19 mouse cellular contexts compared by ENCODE assay signal in genomic region chr15:69387466-69387865, GRCm38 (mm10).
DNase-seq lines count a peak whose midpoint lies in the region; ATAC-seq lines count a peak whose summit lies in the region.
"Had no signal": no experiment of that assay in that cellular context is flagged by ENCODE, and none has a peak within 500 bp of the region (broad histone marks: within the 10 kb centered on the region; RNA-seq: fewer than 3 reads in every experiment).

No protein-coding gene starts in this region.

- ATAC-seq in liver, embryonic 11.5 days (replicated peaks; ENCODE audit: low FRiP score) = no peak
- ATAC-seq in megakaryocyte-erythroid progenitor cell, adult 5-6 weeks (replicated peaks; ENCODE audit: low FRiP score, low TSS enrichment, poor library complexity, severe bottlenecking) = no peak
- ATAC-seq: lung, postnatal 0 days; midbrain, embryonic 15.5 days had no signal

- H3K9ac ChIP-seq in liver, embryonic 11.5 days (ENCODE audit: low read depth, low read length) = no peak overlapping the region
- H3K9ac ChIP-seq: heart, embryonic 15.5 days; limb, embryonic 13.5 days; liver, embryonic 15.5 days; midbrain, embryonic 15.5 days had no signal

- H3K4me1 ChIP-seq in embryonic facial prominence, embryonic 10.5 days = no peaks in the 10 kb centered on the region
- no peaks in the 10 kb centered on the region for H3K4me1 ChIP-seq in liver, embryonic 11.5 days (replicated peaks; ENCODE audit: control insufficient read depth, insufficient read depth, low read length)
- H3K4me1 ChIP-seq: forebrain, embryonic 10.5 days; heart, embryonic 15.5 days; limb, embryonic 13.5 days; liver, embryonic 15.5 days; midbrain, embryonic 15.5 days had no signal

- H3K27me3 ChIP-seq in embryonic facial prominence, embryonic 10.5 days (replicated peaks; ENCODE audit: low read depth, poor library complexity, severe bottlenecking) = no peaks in the 10 kb centered on the region
- H3K27me3 ChIP-seq in liver, embryonic 11.5 days (replicated peaks; ENCODE audit: control insufficient read depth, insufficient read depth, low read length) = no peaks in the 10 kb centered on the region
- H3K27me3 ChIP-seq: heart, embryonic 15.5 days; limb, embryonic 13.5 days; liver, embryonic 15.5 days; midbrain, embryonic 15.5 days had no signal

- H3K36me3 ChIP-seq in embryonic facial prominence, embryonic 10.5 days (replicated peaks) = no peaks in the 10 kb centered on the region
- H3K36me3 ChIP-seq in liver, embryonic 11.5 days (ENCODE audit: control insufficient read depth, insufficient read depth, low read length) = no peaks in the 10 kb centered on the region
- H3K36me3 ChIP-seq: forebrain, embryonic 10.5 days; G1E; heart, embryonic 15.5 days; limb, embryonic 13.5 days; liver, embryonic 15.5 days; midbrain, embryonic 15.5 days had no signal

- H3K4me3 ChIP-seq in embryonic facial prominence, embryonic 10.5 days = no peak overlapping the region
- no peak overlapping the region for H3K4me3 ChIP-seq in liver, embryonic 11.5 days (ENCODE audit: low read depth, low read length)
- H3K4me3 ChIP-seq: forebrain, embryonic 10.5 days; heart, embryonic 15.5 days; limb, embryonic 13.5 days; liver, embryonic 15.5 days; midbrain, embryonic 15.5 days had no signal

- DNase-seq in frontal cortex, postnatal 36 days (ENCODE audit: low spot score in 2 of 2) = peak; percentile 10 to 17
- DNase-seq in frontal cortex, postnatal 25 days (ENCODE audit: low spot score in 2 of 2) = no peak
- DNase-seq in brain, adult 2 months (ENCODE audit: low read depth, low spot score) = peak; percentile 58
- DNase-seq in layer of hippocampus, adult 11-12 months (ENCODE audit: low spot score) = peak; percentile 74
- peak; percentile 23 to 27 for DNase-seq in layer of hippocampus, postnatal 25 days (ENCODE audit: extremely low spot score in 1 of 2, low spot score in 1 of 2)
- DNase-seq in embryonic facial prominence, embryonic 10.5 days (ENCODE audit: low spot score) = no peak
- no peak for DNase-seq in liver, embryonic 11.5 days (ENCODE audit: low spot score)
- DNase-seq: cerebellum, adult 2 months; heart, adult 18-20 months; kidney, adult 9 months; thymus, adult 18-20 months had no signal

- no peaks in the 10 kb centered on the region for H3K9me3 ChIP-seq in embryonic facial prominence, embryonic 10.5 days
- H3K9me3 ChIP-seq in liver, embryonic 11.5 days (ENCODE audit: control insufficient read depth, low read length) = no peaks in the 10 kb centered on the region
- H3K9me3 ChIP-seq: forebrain, embryonic 10.5 days; heart, embryonic 15.5 days; limb, embryonic 13.5 days; liver, embryonic 15.5 days; midbrain, embryonic 15.5 days had no signal

- no peak overlapping the region for H3K27ac ChIP-seq in embryonic facial prominence, embryonic 10.5 days (replicated peaks)
- no peak overlapping the region for H3K27ac ChIP-seq in liver, embryonic 11.5 days (ENCODE audit: low read depth, low read length)
- H3K27ac ChIP-seq: forebrain, embryonic 10.5 days; heart, embryonic 15.5 days; limb, embryonic 13.5 days; liver, embryonic 15.5 days; midbrain, embryonic 15.5 days had no signal

- no peak overlapping the region for H3K4me2 ChIP-seq in liver, embryonic 11.5 days
- H3K4me2 ChIP-seq: heart, embryonic 15.5 days; limb, embryonic 13.5 days; liver, embryonic 15.5 days; midbrain, embryonic 15.5 days had no signal

Comparison
In these comparisons a context has a peak if more than half of its experiments do, and no peak if none do; other contexts are left out.
1. DNase-seq: peak in frontal cortex, postnatal 36 days (2 of 2), brain, adult 2 months (single experiment), layer of hippocampus, adult 11-12 months (single experiment) and layer of hippocampus, postnatal 25 days (2 of 2); none in frontal cortex, postnatal 25 days (0 of 2), embryonic facial prominence, embryonic 10.5 days (single experiment) and liver, embryonic 11.5 days (single experiment).